Mouse (Mus musculus) gastrocnemius, adult 8-10 months (tissue): ENCODE data around the gene Sf3b3. TPM values are rescaled to one million over a fixed set of nuclear protein-coding genes. Genes with fewer than 3 reads are reported as not detected.
"Not testable (repeated sequence)": the region's sequence is repeated elsewhere in the genome, so short reads cannot be mapped to it uniquely, and the experiment has no call there.

Experiments
- DNase-seq, 2 experiments: peaks; one replicate each; pipeline ENCODE4 v3.0.0; 2022; ENCODE audit warnings: low spot score in 2 of 2
- total RNA-seq, 4 experiments: library from RNA; stranded (reverse); gene quantifications; 2 replicates each; pipeline ENCODE4 v1.2.4; 2022

Gene Sf3b3
- total RNA-seq = 10 to 100 TPM; 14.1 to 19.3 (median 14.3) TPM

GRCm38 (mm10) chr8:110846405-110847170 lies at the start of gene Sf3b3, which contains the start of gene Cog4:
Sf3b3 (minus strand) TSS chr8:110846787.
Cog4 (plus strand) TSS chr8:110846600.
- DNase-seq = peak; percentile 72 to 78

- no peak for DNase-seq
Observed at GRCm38 (mm10) chr8:110895812-110896211, 49.2 kb upstream of the Sf3b3 start.

- no peak for DNase-seq
Observed at GRCm38 (mm10) chr8:110895254-110895653, 48.7 kb upstream of the Sf3b3 start.

- no peak for DNase-seq
Observed at GRCm38 (mm10) chr8:110894851-110895250, 48.3 kb upstream of the Sf3b3 start.

DNA sequence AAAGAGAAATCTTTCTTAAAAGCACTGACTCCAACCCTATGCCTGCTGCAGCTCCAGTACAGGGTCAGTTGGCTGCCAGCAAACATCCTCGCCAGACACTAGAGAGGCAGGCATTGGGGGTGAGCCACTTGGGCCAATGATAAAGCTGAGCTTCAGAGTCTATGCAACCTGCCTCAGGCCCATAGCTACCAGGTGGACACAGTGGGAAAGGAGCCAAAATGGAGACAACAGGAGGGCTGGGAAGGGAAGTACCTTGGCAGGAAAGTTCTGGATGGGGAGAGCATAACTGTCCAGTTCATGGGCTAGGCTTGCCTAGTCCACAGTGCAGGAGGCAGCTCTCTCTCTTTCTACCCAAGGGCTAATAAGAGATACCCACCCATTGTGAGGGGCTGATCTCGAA lies 46.3 kb upstream of the Sf3b3 start:
- DNase-seq = no peak

GRCm38 (mm10) chr8:110892040-110892439 lies 45.5 kb upstream of the Sf3b3 start:
- no peak for DNase-seq

- DNase-seq = no peak
Observed at GRCm38 (mm10) chr8:110889904-110890470, 43.4 kb upstream of the Sf3b3 start.

- DNase-seq = peak in 1 of 2 experiments; percentile 46
Observed at GRCm38 (mm10) chr8:110888860-110889259, 42.3 kb upstream of the Sf3b3 start.

DNA sequence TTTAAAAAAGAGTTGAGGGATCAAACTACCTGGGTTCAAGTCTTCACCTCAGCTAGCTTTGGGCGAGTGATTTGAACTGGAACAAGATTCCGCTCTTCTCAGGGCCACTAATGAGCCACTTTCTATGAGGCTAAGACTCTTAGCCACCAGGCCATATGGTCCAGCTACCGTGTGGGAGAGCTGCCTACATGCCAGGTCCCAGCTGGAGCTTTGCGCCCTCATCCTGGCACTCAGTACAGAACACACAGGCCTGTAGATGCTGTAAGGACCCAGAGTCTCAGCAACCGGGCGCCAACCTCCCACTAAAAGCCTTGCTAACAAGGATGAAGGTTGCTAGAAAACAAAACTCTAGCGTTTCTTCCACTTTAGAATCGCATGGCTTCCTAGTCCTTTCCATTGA lies 41.9 kb upstream of the Sf3b3 start:
- DNase-seq = no peak

DNA sequence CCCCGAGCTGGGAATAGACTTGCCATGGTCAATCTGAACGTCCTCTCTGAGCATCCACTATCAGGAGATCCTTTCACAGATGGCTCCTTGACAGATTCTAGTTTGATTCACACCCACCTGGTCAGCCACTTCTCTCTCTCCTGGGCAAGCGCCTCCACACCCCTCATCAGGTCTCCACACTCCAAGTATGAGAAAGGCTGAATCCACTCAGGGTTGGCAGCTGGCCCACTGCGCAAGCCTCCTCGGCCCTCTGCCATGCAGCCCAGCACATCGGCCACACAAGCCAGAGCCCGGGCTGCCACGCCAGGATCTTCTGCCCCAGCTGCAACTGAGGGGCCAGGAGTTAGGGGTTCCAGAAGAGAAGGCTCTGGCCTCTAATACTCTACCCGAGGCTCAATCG lies 41.0 kb upstream of the Sf3b3 start:
- DNase-seq = no peak

- DNase-seq = no peak
Observed at GRCm38 (mm10) chr8:110886634-110887033, 40.0 kb upstream of the Sf3b3 start.

- DNase-seq = no peak
Observed at GRCm38 (mm10) chr8:110883824-110884223, 37.2 kb upstream of the Sf3b3 start.

- no peak for DNase-seq
Observed at GRCm38 (mm10) chr8:110881741-110882310, 35.2 kb upstream of the Sf3b3 start.

DNA sequence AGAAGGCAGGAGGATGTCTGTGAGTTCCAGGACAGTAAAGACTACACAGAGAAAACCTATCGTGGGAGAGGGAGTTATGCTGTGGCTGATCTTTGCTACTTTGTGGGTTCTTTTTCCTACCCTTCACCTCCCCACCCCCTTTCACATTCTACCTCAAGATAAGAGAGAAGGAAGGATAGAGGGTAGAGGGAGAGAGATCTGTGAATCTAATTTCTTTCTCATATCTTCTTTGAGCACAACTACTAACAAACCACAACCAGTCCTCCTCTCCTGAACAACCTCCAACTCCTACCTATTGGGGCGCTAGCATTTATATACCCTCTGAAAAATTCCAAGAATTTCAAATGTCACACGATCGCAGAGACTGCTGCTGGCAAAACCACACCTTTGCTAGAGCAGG lies 31.3 kb upstream of the Sf3b3 start:
- no peak for DNase-seq

DNA sequence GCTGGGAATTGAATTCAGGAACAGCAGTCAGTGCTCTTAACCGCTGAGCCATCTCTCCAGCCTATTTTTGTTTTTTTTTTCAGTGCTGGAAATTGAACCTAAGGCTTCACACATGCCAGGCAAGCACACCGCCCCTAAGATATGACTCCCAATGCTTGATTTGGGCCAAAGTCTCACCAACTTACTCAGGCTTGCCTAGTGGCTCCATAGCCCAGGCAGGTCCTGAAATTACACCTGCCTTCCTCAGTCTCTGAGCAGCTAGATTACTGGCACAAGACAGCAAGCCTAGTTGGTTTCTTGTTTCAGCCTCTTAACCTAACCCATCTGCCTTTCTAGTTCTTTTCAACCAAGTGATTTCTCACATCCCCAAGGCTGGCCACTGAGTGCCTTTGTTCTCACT lies 23.9 kb upstream of the Sf3b3 start:
- no peak for DNase-seq

GRCm38 (mm10) chr8:110861347-110862025 lies 14.9 kb upstream of the Sf3b3 start:
- not testable (repeated sequence) for DNase-seq

- DNase-seq = no peak
Observed at GRCm38 (mm10) chr8:110859651-110860501, 13.3 kb upstream of the Sf3b3 start.

GRCm38 (mm10) chr8:110856760-110857461 lies 10.3 kb upstream of the Sf3b3 start:
- DNase-seq = no peak

DNA sequence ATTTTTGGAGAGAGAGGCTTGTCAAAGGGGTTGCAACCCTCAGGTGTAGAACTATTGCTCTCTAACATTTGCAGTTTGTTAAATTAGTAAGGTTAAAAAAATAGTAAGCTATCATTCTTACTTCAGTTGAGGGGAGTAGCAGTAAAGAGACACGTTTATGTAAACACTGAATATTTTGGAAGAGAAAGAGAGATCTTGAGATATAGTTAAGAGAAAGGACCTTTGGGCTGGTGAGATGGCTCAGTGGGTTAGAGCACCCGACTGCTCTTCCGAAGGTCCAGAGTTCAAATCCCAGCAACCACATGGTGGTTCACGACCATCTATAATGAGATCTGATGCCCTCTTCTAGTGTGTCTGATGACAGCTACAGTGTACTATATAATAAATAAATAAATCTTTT lies 9.5 kb upstream of the Sf3b3 start:
- DNase-seq = not testable (repeated sequence)

GRCm38 (mm10) chr8:110851186-110851585 lies 4.6 kb upstream of the Sf3b3 start:
- DNase-seq = no peak
